Mouse (Mus musculus): ENCODE measurements around the gene Rabif. TPM values are rescaled to one million over a fixed set of nuclear protein-coding genes. Genes with fewer than 3 reads are reported as not detected.

Rabif gene
- polyA plus RNA-seq, 1 experiment from 2014 or later, result 25.9 TPM

GRCm38 (mm10) chr1:134492276-134492675 is 2.2 kb upstream of the Rabif start:
- WGBS, result 80% methylated on average over 7 of the region's 7 CpGs
- Histone ChIP-seq H3K4me3 (ENCODE audit: low read depth, low read length) (no peak overlapping the region), H3K27ac (ENCODE audit: low read depth, low read length) (no peak overlapping the region), H3K27me3 (replicated peaks; ENCODE audit: control insufficient read depth, insufficient read depth, low read length) (no peaks in the 10 kb centered on the region), H3K36me3 (ENCODE audit: control insufficient read depth, insufficient read depth) (peaks cover 27% of the 10 kb centered on the region), H3K9me3 (ENCODE audit: control insufficient read depth) (no peaks in the 10 kb centered on the region), H3K4me2 (replicated peaks; ENCODE audit: low read depth) (no peak overlapping the region), H3K9ac (ENCODE audit: low read depth, low read length) (no peak overlapping the region), H3K4me1 (replicated peaks; ENCODE audit: control insufficient read depth, insufficient read depth, low read length) (no peaks in the 10 kb centered on the region)
- no peak for ATAC-seq
- no peak for TF ChIP-seq CTCF (IDR thresholded peaks at IDR 0.05; ENCODE audit: low read depth)

GRCm38 (mm10) chr1:134493496-134493895 is 952 bp upstream of the Rabif start:
- ATAC-seq, result no peak
- Histone ChIP-seq H3K4me1 (replicated peaks; ENCODE audit: control insufficient read depth, insufficient read depth, low read length) (no peaks in the 10 kb centered on the region), H3K9ac (ENCODE audit: low read depth, low read length) (no peak overlapping the region), H3K4me2 (replicated peaks; ENCODE audit: low read depth) (peak overlapping the region; percentile 72; the same call in 1 of the 2 replicates), H3K27me3 (replicated peaks; ENCODE audit: control insufficient read depth, insufficient read depth, low read length) (no peaks in the 10 kb centered on the region), H3K36me3 (ENCODE audit: control insufficient read depth, insufficient read depth) (peaks cover 25% of the 10 kb centered on the region), H3K4me3 (ENCODE audit: low read depth, low read length) (no peak overlapping the region), H3K27ac (ENCODE audit: low read depth, low read length) (no peak overlapping the region), H3K9me3 (ENCODE audit: control insufficient read depth) (no peaks in the 10 kb centered on the region)
- 69% methylated on average over 2 of the region's 2 CpGs for WGBS
- peak; percentile 33 for TF ChIP-seq CTCF (IDR thresholded peaks at IDR 0.05; ENCODE audit: low read depth)

- no peak overlapping the region for H3K9ac ChIP-seq (ENCODE audit: low read depth, low read length)
- WGBS, result 21% methylated on average over 5 of the region's 5 CpGs
- peak overlapping the region; percentile 88 for H3K27ac ChIP-seq (ENCODE audit: low read depth, low read length)
- TF ChIP-seq CTCF (IDR thresholded peaks at IDR 0.05; ENCODE audit: low read depth), result no peak
- no peak for ATAC-seq
- peaks cover 20% of the 10 kb centered on the region for H3K36me3 ChIP-seq (ENCODE audit: control insufficient read depth, insufficient read depth)
- H3K4me1 ChIP-seq (replicated peaks; ENCODE audit: control insufficient read depth, insufficient read depth, low read length), result no peaks in the 10 kb centered on the region
- peak overlapping the region; percentile 72 for H3K4me2 ChIP-seq (replicated peaks; ENCODE audit: low read depth)
- no peaks in the 10 kb centered on the region for H3K9me3 ChIP-seq (ENCODE audit: control insufficient read depth)
- H3K4me3 ChIP-seq (ENCODE audit: low read depth, low read length), result peak overlapping the region; percentile 86
- no peaks in the 10 kb centered on the region for H3K27me3 ChIP-seq (replicated peaks; ENCODE audit: control insufficient read depth, insufficient read depth, low read length)
Observed at GRCm38 (mm10) chr1:134493956-134494355, 492 bp upstream of the Rabif start.

- no peak for ATAC-seq
- Histone ChIP-seq H3K36me3 (ENCODE audit: control insufficient read depth, insufficient read depth) (peaks cover 10% of the 10 kb centered on the region; the same call in 1 of the 2 replicates), H3K4me2 (replicated peaks; ENCODE audit: low read depth) (peak overlapping the region; percentile 72), H3K27me3 (replicated peaks; ENCODE audit: control insufficient read depth, insufficient read depth, low read length) (no peaks in the 10 kb centered on the region), H3K27ac (ENCODE audit: low read depth, low read length) (peak overlapping the region; percentile 88), H3K4me1 (replicated peaks; ENCODE audit: control insufficient read depth, insufficient read depth, low read length) (no peaks in the 10 kb centered on the region), H3K9ac (ENCODE audit: low read depth, low read length) (peak overlapping the region; percentile 72), H3K9me3 (ENCODE audit: control insufficient read depth) (no peaks in the 10 kb centered on the region), H3K4me3 (ENCODE audit: low read depth, low read length) (peak overlapping the region; percentile 86)
- no peak for TF ChIP-seq CTCF (IDR thresholded peaks at IDR 0.05; ENCODE audit: low read depth)
- 12% methylated on average over 5 of the region's 5 CpGs for WGBS
Observed at GRCm38 (mm10) chr1:134495216-134495539, 730 bp downstream of the Rabif start.

GRCm38 (mm10) chr1:134495991-134496390 is 1.5 kb downstream of the Rabif start:
- peaks cover 7% of the 10 kb centered on the region; the same call in 1 of the 2 replicates for H3K36me3 ChIP-seq (ENCODE audit: control insufficient read depth, insufficient read depth)
- H3K4me1 ChIP-seq (replicated peaks; ENCODE audit: control insufficient read depth, insufficient read depth, low read length), result no peaks in the 10 kb centered on the region
- ATAC-seq, result no peak
- no peak overlapping the region for H3K27ac ChIP-seq (ENCODE audit: low read depth, low read length)
- H3K27me3 ChIP-seq (replicated peaks; ENCODE audit: control insufficient read depth, insufficient read depth, low read length), result no peaks in the 10 kb centered on the region
- H3K9ac ChIP-seq (ENCODE audit: low read depth, low read length), result no peak overlapping the region
- TF ChIP-seq CTCF (IDR thresholded peaks at IDR 0.05; ENCODE audit: low read depth), result no peak
- no peak overlapping the region for H3K4me3 ChIP-seq (ENCODE audit: low read depth, low read length)
- peak overlapping the region; percentile 72 for H3K4me2 ChIP-seq (replicated peaks; ENCODE audit: low read depth)
- WGBS, result 78% methylated on average over 10 of the region's 10 CpGs
- H3K9me3 ChIP-seq (ENCODE audit: control insufficient read depth), result no peaks in the 10 kb centered on the region

- 84% methylated on average over 1 of the region's 1 CpGs for WGBS
- Histone ChIP-seq H3K27ac (ENCODE audit: low read depth, low read length) (no peak overlapping the region), H3K9me3 (ENCODE audit: control insufficient read depth) (no peaks in the 10 kb centered on the region), H3K4me1 (replicated peaks; ENCODE audit: control insufficient read depth, insufficient read depth, low read length) (no peaks in the 10 kb centered on the region), H3K27me3 (replicated peaks; ENCODE audit: control insufficient read depth, insufficient read depth, low read length) (no peaks in the 10 kb centered on the region), H3K4me2 (replicated peaks; ENCODE audit: low read depth) (no peak overlapping the region), H3K36me3 (ENCODE audit: control insufficient read depth, insufficient read depth) (peaks cover 18% of the 10 kb centered on the region), H3K9ac (ENCODE audit: low read depth, low read length) (no peak overlapping the region), H3K4me3 (ENCODE audit: low read depth, low read length) (no peak overlapping the region)
- no peak for ATAC-seq
- no peak for TF ChIP-seq CTCF (IDR thresholded peaks at IDR 0.05; ENCODE audit: low read depth)
Observed at GRCm38 (mm10) chr1:134500916-134501315, 6.5 kb downstream of the Rabif start.

GRCm38 (mm10) chr1:134506201-134506600 is 11.8 kb downstream of the Rabif start:
- Histone ChIP-seq H3K9me3 (ENCODE audit: control insufficient read depth) (no peaks in the 10 kb centered on the region), H3K9ac (ENCODE audit: low read depth, low read length) (no peak overlapping the region), H3K27me3 (replicated peaks; ENCODE audit: control insufficient read depth, insufficient read depth, low read length) (no peaks in the 10 kb centered on the region), H3K36me3 (ENCODE audit: control insufficient read depth, insufficient read depth) (peaks cover 35% of the 10 kb centered on the region), H3K27ac (ENCODE audit: low read depth, low read length) (no peak overlapping the region), H3K4me1 (replicated peaks; ENCODE audit: control insufficient read depth, insufficient read depth, low read length) (no peaks in the 10 kb centered on the region), H3K4me3 (ENCODE audit: low read depth, low read length) (no peak overlapping the region), H3K4me2 (replicated peaks; ENCODE audit: low read depth) (no peak overlapping the region)
- 79% methylated on average over 8 of the region's 8 CpGs for WGBS
- no peak for TF ChIP-seq CTCF (IDR thresholded peaks at IDR 0.05; ENCODE audit: low read depth)
- ATAC-seq, result no peak

All from intestine, postnatal 0 days (tissue).